Mouse (Mus musculus) midbrain, postnatal 0 days (tissue): ENCODE measurements around the gene Pdlim5. TPM values are rescaled to one million over a fixed set of nuclear protein-coding genes. Genes with fewer than 3 reads are reported as not detected.

ENCODE experiments used
- ATAC-seq: fragments of 200-750 bp; cut with Nextera tagmentation; 2 replicates; pipeline ENCODE4 v1.8.0; 2017; ENCODE audit warnings: moderate number of reproducible peaks, mild to moderate bottlenecking, moderate TSS enrichment, moderate library complexity; ENCODE audit not compliant: low FRiP score
- DNase-seq: peaks from one replicate; pipeline ENCODE4 v3.0.0-alpha.2; 2015; ENCODE audit warnings: low spot score
- H3K27ac ChIP-seq: fragments of 300-500 bp; sonication (generic); 2 replicates; pipeline ENCODE4 v1.5.1; 2014; ENCODE audit warnings: low read depth, mild to moderate bottlenecking, low read length, mixed read lengths
- H3K27me3 ChIP-seq: fragments of 300-500 bp; sonication (generic); 2 replicates; pipeline ENCODE4 v1.6.1; 2014; ENCODE audit warnings: low read length, control low read depth, mixed read lengths; ENCODE audit not compliant: insufficient read depth
- H3K36me3 ChIP-seq: fragments of 300-500 bp; sonication (generic); 2 replicates; pipeline ENCODE4 v1.6.1; 2014; ENCODE audit warnings: low read length, control low read depth, mixed read lengths; ENCODE audit not compliant: insufficient read depth
- H3K4me1 ChIP-seq: fragments of 300-500 bp; sonication (generic); 2 replicates; pipeline ENCODE4 v1.6.1; 2014; ENCODE audit warnings: mild to moderate bottlenecking, control low read depth, antibody characterized with exemption, low read length, mixed read lengths; ENCODE audit not compliant: insufficient read depth
- H3K4me2 ChIP-seq: fragments of 300-500 bp; sonication (generic); 2 replicates; pipeline ENCODE4 v1.6.1; 2014; ENCODE audit warnings: low read depth, mild to moderate bottlenecking, low read length, mixed read lengths; ENCODE audit not compliant: poor library complexity, severe bottlenecking
- H3K4me3 ChIP-seq: fragments of 300-500 bp; sonication (generic); 2 replicates; pipeline ENCODE4 v1.5.1; 2014; ENCODE audit warnings: low read depth, mild to moderate bottlenecking, low read length, moderate library complexity
- H3K9ac ChIP-seq: fragments of 300-500 bp; sonication (generic); replicated peaks from 2 replicates; pipeline ENCODE4 v1.6.1; 2014; ENCODE audit warnings: mild to moderate bottlenecking, low read length, moderate library complexity, mixed read lengths; ENCODE audit not compliant: poor library complexity, severe bottlenecking
- H3K9me3 ChIP-seq: fragments of 300-500 bp; sonication (generic); 2 replicates; pipeline ENCODE4 v1.6.1; 2016; ENCODE audit warnings: low read length, control low read depth
- CTCF ChIP-seq: IDR thresholded peaks from 2 replicates; pipeline ENCODE4 v1.5.1; 2016; ENCODE audit warnings: antibody characterized with exemption, mild to moderate bottlenecking
- WGBS: fragments of 180-500 bp; shearing (Covaris S2); extraction: QIAGEN DNeasy Blood & Tissue Kit; methylation state at CpG from one replicate; pipeline ENCODE4 v1.1.7; 2014; 5-methylcytosine and 5-hydroxymethylcytosine counted together
- polyA plus RNA-seq: library from polyadenylated mRNA; unstranded; fragments of >200 nt; fragmentation: Nextera tagmentation; extraction: Ambion mirVana; gene quantifications from 2 replicates; pipeline ENCODE4 v1.2.1, GENCODE M21; 2015
- total RNA-seq: library from RNA; depleted of rRNA; stranded (reverse); fragments of >200 nt; gene quantifications from 2 replicates; pipeline ENCODE4 v1.2.3, GENCODE M21; 2014

Pdlim5 gene
- total and polyA plus RNA-seq, 2 experiments from 2014 or later, result 13.7 to 28.1 TPM

DNA sequence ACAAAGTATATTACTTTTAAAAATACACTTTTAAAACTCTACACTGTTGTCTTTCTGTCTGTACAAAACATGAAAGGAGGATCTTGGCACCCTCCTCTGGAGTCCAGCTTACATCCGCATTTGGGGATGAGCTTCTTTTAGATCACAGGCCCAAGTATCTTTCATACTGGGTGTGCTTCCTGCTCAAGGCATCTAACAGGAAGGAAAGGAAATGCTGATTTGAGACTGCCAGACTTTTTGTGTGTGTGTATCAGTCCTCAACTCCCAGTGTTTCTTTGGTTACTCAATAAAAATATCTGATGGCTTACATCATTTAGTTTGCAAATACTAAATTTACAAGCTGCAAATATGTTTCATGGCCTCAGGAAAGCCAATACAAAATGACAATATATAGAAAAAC is 42.3 kb downstream of the Pdlim5 start:
- WGBS, result 81% methylated on average over 1 of the region's 1 CpGs
- H3K9me3 ChIP-seq, result no peaks in the 10 kb centered on the region
- no peaks in the 10 kb centered on the region for H3K36me3 ChIP-seq
- H3K4me2 ChIP-seq, result no peak overlapping the region
- no peak overlapping the region for H3K4me3 ChIP-seq
- H3K4me1 ChIP-seq, result no peaks in the 10 kb centered on the region
- TF ChIP-seq CTCF, result no peak
- H3K9ac ChIP-seq, result no peak overlapping the region
- H3K27ac ChIP-seq, result no peak overlapping the region
- DNase-seq (no peak), ATAC-seq (no peak)
- H3K27me3 ChIP-seq, result no peaks in the 10 kb centered on the region

- no peak overlapping the region for H3K4me2 ChIP-seq
- no peaks in the 10 kb centered on the region for H3K27me3 ChIP-seq
- WGBS, result 84% methylated on average over 3 of the region's 3 CpGs
- no peaks in the 10 kb centered on the region for H3K4me1 ChIP-seq
- no peak for TF ChIP-seq CTCF
- DNase-seq (no peak), ATAC-seq (no peak)
- no peak overlapping the region for H3K27ac ChIP-seq
- H3K4me3 ChIP-seq, result no peak overlapping the region
- no peaks in the 10 kb centered on the region for H3K36me3 ChIP-seq
- no peak overlapping the region for H3K9ac ChIP-seq
- H3K9me3 ChIP-seq, result no peaks in the 10 kb centered on the region
These were observed 45.0 kb downstream of the Pdlim5 start for GRCm38 (mm10) chr3:142350513-142350912.

- DNase-seq, result no peak
- Histone ChIP-seq H3K27me3 (no peaks in the 10 kb centered on the region), H3K4me3 (no peak overlapping the region), H3K9ac (no peak overlapping the region), H3K27ac (no peak overlapping the region), H3K9me3 (no peaks in the 10 kb centered on the region), H3K4me1 (no peaks in the 10 kb centered on the region), H3K4me2 (no peak overlapping the region), H3K36me3 (no peaks in the 10 kb centered on the region)
- no peak for ATAC-seq
- TF ChIP-seq CTCF, result no peak
- WGBS, result 63% methylated on average over 5 of the region's 5 CpGs
These were observed 46.5 kb downstream of the Pdlim5 start for GRCm38 (mm10) chr3:142348816-142349631.

GRCm38 (mm10) chr3:142346261-142346660 is 49.2 kb downstream of the Pdlim5 start:
- 86% methylated on average over 6 of the region's 6 CpGs for WGBS
- ATAC-seq, result no peak
- H3K36me3 ChIP-seq, result no peaks in the 10 kb centered on the region

GRCm38 (mm10) chr3:142345235-142346125 is 50.0 kb downstream of the Pdlim5 start:
- ATAC-seq (no peak), DNase-seq (no peak)
- Histone ChIP-seq H3K9ac (no peak overlapping the region), H3K4me3 (no peak overlapping the region), H3K9me3 (no peaks in the 10 kb centered on the region), H3K4me1 (no peaks in the 10 kb centered on the region), H3K36me3 (no peaks in the 10 kb centered on the region), H3K27ac (no peak overlapping the region), H3K27me3 (no peaks in the 10 kb centered on the region), H3K4me2 (no peak overlapping the region)
- TF ChIP-seq CTCF, result no peak
- WGBS, result 89% methylated on average over 8 of the region's 8 CpGs

More at GRCm38 (mm10) chr3:142346261-142346660, 49.2 kb downstream of the Pdlim5 start:
- Histone ChIP-seq H3K27ac (no peak overlapping the region), H3K9ac (no peak overlapping the region), H3K9me3 (no peaks in the 10 kb centered on the region), H3K27me3 (no peaks in the 10 kb centered on the region), H3K4me2 (no peak overlapping the region), H3K4me1 (no peaks in the 10 kb centered on the region), H3K4me3 (no peak overlapping the region)
- TF ChIP-seq CTCF, result no peak
- DNase-seq, result no peak

DNA sequence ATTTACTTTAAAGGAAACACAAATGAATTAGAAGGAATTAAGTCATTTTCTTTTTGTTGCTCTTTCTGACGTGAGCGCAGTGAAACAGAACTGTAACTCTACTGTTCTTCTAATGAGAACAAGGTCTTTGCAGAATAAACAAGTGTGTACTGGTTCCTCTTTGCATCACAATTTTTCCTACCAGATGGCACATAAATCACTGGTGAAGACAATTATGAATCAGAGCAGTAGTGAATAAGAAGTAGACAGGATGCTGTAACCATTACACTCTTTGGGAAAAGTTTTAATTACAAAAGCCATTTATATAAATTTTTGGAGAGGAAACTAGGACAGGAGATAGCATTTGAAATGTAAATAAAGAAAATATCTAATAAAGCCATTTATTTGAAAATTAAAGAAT is 51.7 kb downstream of the Pdlim5 start:
- H3K4me2 ChIP-seq, result no peak overlapping the region
- H3K36me3 ChIP-seq, result no peaks in the 10 kb centered on the region
- H3K4me3 ChIP-seq, result no peak overlapping the region
- H3K9me3 ChIP-seq, result no peaks in the 10 kb centered on the region
- no peak overlapping the region for H3K27ac ChIP-seq
- no peak for DNase-seq
- H3K4me1 ChIP-seq, result no peaks in the 10 kb centered on the region
- ATAC-seq, result no peak
- H3K27me3 ChIP-seq, result no peaks in the 10 kb centered on the region
- 92% methylated on average over 2 of the region's 2 CpGs for WGBS
- H3K9ac ChIP-seq, result no peak overlapping the region
- TF ChIP-seq CTCF, result no peak
